Mouse (Mus musculus): ENCODE results near the gene Mmp14.

DNA sequence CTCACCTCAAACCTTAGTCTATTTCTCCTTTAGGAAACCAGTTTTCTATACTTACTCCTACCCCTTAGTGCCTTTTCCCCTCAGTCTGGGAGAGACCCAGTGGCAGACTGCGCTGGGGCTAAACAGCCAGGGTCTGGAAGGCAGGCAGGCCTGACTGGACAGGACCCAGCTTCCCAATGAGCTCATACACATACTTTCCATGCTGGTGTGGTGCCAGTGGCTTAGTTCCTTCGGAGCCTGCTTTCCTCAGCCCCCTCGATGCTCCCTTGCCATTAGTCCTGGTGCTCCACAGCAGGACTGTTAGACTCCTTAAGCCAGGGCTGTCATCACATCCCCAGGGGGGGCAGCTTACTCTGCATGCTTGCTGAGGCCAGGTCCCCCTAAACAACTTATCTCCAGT is 14.1 kb downstream of the Mmp14 start:
- no peak for TF ChIP-seq POLR2A (IDR thresholded peaks at IDR 0.05; ENCODE audit: insufficient read depth, low read depth, low read length)
- TF ChIP-seq CTCF (IDR thresholded peaks at IDR 0.05; ENCODE audit: insufficient read depth, low read depth, low read length): no peak
